Mouse (Mus musculus) brain, embryonic 18.5 days (tissue): ENCODE data around the gene Gtdc1.

ENCODE experiments used
- DNase-seq: peaks from one replicate; pipeline ENCODE4 v3.0.0-alpha.2; 2012; ENCODE audit warnings: low read depth, low spot score

Gtdc1 gene

GRCm38 (mm10) chr2:44526110-44527032 lies 401.1 kb downstream of the Gtdc1 start:
- no peak for DNase-seq

GRCm38 (mm10) chr2:44525187-44525919 lies 402.1 kb downstream of the Gtdc1 start:
- DNase-seq, result no peak

GRCm38 (mm10) chr2:44519236-44519635 lies 408.2 kb downstream of the Gtdc1 start:
- DNase-seq, result no peak

- DNase-seq, result no peak
Observed at GRCm38 (mm10) chr2:44518085-44518484, 409.4 kb downstream of the Gtdc1 start.
